Mouse (Mus musculus): Measurements from ENCODE around the gene Gse1.

Gse1 gene

GRCm38 (mm10) chr8:120616663-120617626 lies 388.7 kb downstream of the Gse1 start:
- peak; percentile 61 for DNase-seq (ENCODE audit: low read depth, low spot score)

GRCm38 (mm10) chr8:120618110-120618509 lies 389.9 kb downstream of the Gse1 start:
- peak; percentile 77 for DNase-seq (ENCODE audit: low read depth, low spot score)

GRCm38 (mm10) chr8:120619235-120620180 lies 391.3 kb downstream of the Gse1 start:
- peak; percentile 72 for DNase-seq (ENCODE audit: low read depth, low spot score)

GRCm38 (mm10) chr8:120620441-120620840 lies 392.2 kb downstream of the Gse1 start:
- DNase-seq (ENCODE audit: low read depth, low spot score), result no peak

GRCm38 (mm10) chr8:120622161-120622560 lies 393.9 kb downstream of the Gse1 start:
- DNase-seq (ENCODE audit: low read depth, low spot score), result no peak

- DNase-seq (ENCODE audit: low read depth, low spot score), result no peak
These were observed 395.4 kb downstream of the Gse1 start for GRCm38 (mm10) chr8:120623608-120624007.

GRCm38 (mm10) chr8:120626461-120626860 lies 398.2 kb downstream of the Gse1 start:
- DNase-seq (ENCODE audit: low read depth, low spot score), result no peak

- DNase-seq (ENCODE audit: low read depth, low spot score), result peak; percentile 93
These were observed 399.0 kb downstream of the Gse1 start for GRCm38 (mm10) chr8:120627298-120627697.

GRCm38 (mm10) chr8:120630031-120630430 lies 401.8 kb downstream of the Gse1 start:
- no peak for DNase-seq (ENCODE audit: low read depth, low spot score)

GRCm38 (mm10) chr8:120630848-120631247 lies 402.6 kb downstream of the Gse1 start:
- DNase-seq (ENCODE audit: low read depth, low spot score), result no peak
